Mouse (Mus musculus): ENCODE data around the gene Slc29a2.

Gene Slc29a2

DNA sequence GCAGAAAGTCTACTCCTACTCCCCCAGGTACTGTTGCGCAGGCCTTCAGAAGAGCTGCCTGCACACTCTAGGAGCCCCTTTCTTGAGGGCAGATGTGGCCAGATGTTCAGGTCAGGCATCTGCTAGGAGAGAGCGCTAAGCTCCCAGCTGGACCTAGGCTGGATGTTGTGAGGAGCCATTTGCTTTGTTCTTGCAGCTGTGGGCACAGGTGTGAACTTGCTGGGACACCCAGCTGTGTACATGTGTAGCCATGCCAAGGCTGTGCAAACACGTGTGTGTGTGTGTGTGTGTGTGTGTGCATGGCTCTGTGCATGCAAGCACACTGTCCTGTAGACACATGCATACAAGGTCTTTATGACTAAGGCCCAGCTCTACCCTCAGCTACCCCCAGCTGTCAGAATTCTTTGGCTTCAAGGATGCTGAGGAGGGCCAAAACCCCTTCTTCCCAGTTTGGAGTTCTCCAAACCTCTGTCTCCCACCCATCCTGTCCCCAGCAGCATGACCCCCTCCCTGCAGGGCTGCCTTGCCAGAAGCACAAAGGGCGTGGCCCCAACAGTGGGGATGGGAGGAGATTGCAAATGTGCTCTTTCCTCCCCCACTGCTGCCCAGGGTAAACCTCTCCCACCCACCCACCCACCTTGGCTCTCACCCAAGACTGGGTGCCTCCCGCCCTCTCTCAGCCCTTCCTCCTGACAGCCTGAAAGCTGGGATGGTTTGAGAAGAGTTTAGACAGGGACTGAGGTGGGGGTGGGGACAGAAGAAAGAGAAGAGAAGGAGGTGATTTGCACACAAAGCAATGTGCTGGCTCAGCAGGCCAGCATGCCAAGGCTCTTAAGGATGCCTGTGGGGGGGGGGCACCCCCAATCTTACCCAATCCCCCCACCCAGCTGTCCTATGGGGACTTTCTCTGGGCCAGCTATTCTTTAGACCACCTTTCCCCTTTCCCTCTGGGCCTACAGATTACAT lies 37.0 kb downstream of the Slc29a2 start:
- no peak for DNase-seq

DNA sequence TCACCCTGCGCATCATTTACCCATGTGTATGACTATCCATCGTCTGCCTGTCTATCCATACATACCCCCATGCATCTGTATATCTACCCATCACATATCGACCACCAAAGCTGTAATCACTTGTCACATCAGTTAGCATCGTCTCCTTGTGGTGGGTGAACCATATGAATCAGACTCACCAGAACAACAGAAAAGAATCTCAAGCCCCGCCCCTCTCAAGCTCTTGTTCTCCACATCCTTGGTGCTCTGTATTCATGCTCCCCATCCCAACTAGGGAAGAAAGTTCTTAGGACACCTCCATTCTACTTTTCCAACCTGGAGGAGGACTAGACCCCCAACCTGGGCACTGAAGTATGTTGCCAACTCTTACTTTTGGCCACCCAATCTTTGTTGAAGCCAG lies 38.4 kb downstream of the Slc29a2 start:
- DNase-seq = no peak

DNA sequence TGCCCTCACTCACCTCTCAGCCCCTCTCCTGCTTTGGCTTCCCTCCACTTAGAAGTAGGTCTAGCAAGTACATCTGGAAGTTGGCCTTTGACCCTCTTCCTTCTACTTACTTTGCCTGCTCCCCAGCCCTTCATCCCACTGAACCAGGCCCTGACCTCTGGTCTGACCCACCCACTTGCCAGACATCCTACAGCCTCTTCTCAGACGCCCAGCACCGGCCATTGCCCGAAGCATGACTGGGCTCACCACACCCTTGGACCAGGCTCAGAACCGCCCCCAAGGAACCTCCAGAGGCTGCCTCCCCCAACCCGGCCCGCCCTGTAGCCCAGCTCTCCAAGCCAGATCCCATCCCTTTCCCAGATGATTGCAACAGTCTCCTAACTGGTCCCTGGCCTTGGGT lies 38.8 kb downstream of the Slc29a2 start:
- DNase-seq = no peak

DNA sequence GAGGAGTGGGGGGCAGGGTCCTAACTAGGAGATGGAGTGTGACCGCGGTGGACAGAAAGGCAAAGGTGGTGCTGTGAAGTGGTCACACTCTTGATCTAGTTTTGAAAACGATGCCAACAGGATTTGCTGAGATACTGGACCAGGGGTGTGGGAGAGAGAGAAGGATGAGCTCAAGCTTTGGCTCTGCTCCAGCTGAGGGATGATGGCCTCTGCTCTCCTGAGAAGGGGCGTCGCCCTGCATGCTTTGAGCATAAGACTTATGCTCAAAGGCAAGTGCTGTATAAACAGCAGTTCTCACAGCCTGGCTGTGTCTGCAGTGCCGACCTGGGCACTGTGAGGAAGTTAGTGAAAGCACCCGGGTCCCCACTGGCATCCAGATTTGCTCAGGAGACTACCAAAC lies 41.4 kb downstream of the Slc29a2 start:
- DNase-seq = no peak

DNA sequence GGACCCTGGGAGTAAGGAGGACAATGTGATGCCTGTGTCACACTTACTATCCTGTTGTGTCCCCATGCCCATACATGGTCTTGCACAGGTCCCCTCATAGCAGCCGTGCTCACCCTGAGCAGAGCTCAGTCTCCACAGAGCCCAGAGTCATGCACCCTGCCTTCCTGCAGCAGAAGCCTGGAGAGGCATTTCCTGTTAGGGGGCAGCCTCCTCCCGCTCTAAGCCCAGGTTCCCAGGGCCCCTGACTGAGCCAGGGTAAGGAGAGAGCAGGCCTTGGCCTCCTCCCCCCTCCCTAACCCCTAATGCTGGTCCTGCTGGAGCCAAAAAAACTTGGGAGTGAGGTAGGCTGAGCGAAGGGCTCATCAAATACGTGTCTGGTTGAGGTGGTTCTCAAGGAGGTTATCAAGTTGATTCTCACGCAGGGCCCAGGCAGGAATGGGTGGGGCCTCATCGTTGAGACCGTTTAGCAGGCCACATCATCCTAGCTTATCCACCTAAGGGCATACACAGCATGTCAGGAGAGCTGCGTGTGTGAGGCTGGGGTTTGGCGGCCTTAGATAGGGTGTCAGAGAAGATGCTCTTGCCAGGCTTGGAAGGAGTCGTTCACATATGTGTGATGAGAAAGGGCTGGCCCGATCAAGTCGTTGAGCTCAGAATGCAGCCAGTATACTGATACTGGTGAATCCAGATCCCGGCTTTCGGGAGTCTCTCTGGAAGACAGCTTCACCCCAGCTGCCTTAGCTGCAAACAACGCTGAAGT lies 43.6 kb downstream of the Slc29a2 start:
- no peak for DNase-seq

DNA sequence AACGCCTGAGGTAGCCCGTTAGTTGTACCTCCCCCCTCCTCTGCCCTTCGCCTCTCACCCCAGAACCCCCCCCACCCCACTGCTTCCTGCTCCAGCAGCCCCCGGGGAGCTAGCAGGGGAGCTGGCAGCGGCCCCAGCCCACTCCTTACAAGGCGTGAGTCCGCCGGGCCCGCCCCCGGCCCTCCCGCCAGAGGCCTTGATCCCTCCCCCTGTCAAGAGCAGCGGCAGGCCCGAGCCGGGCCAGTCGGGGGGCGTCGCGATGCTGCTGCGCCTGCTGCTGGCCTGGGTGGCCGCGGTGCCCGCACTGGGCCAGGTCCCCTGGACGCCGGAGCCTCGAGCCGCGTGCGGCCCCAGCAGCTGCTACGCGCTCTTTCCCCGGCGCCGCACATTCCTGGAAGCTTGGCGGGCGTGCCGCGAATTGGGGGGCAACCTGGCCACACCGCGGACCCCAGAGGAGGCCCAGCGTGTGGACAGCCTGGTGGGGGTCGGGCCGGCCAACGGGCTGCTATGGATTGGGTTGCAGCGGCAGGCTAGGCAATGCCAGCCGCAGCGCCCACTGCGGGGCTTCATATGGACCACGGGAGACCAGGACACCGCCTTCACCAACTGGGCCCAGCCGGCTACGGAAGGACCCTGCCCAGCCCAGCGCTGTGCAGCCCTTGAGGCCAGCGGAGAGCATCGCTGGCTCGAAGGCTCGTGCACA lies 44.4 kb downstream of the Slc29a2 start, which contains the start of gene Cd248:
TSS of gene Cd248 (plus strand) at position 212 of the 703 bp plus-strand sequence.
- no peak for DNase-seq

DNA sequence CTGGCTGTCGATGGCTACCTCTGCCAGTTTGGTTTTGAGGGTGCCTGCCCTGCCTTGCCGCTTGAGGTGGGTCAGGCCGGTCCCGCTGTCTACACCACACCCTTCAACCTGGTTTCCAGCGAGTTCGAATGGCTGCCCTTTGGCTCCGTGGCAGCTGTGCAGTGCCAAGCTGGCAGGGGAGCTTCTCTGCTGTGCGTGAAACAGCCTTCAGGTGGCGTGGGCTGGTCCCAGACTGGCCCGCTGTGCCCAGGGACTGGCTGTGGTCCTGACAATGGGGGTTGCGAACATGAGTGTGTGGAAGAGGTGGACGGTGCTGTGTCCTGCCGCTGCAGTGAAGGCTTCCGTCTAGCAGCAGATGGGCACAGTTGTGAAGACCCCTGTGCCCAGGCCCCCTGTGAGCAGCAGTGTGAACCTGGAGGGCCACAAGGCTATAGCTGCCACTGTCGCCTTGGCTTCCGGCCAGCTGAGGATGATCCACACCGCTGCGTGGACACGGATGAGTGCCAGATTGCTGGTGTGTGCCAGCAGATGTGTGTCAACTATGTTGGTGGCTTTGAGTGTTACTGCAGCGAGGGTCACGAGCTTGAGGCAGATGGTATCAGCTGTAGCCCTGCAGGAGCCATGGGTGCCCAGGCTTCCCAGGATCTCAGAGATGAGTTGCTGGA lies 45.0 kb downstream of the Slc29a2 start:
- no peak for DNase-seq

DNA sequence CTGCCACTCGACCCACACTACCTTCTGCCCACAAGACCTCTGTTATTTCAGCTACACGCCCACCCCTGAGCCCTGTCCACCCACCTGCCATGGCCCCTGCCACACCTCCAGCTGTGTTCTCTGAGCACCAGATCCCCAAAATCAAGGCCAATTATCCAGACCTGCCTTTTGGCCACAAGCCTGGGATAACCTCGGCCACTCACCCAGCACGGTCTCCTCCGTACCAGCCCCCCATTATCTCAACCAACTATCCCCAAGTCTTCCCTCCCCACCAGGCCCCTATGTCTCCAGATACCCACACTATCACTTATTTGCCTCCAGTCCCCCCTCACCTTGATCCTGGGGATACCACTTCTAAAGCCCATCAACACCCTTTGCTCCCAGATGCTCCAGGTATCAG lies 45.8 kb downstream of the Slc29a2 start:
- no peak for DNase-seq

DNA sequence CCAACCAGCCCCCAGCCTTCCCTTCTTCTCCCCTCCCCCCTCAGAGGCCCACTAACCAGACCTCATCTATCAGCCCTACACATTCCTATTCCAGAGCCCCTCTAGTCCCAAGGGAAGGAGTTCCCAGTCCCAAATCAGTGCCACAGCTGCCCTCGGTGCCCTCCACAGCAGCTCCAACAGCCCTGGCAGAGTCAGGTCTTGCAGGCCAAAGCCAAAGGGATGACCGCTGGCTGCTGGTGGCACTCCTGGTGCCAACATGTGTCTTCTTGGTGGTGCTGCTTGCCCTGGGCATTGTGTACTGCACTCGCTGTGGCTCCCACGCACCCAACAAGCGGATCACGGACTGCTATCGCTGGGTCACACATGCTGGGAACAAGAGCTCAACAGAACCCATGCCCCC lies 46.3 kb downstream of the Slc29a2 start:
- DNase-seq = no peak

DNA sequence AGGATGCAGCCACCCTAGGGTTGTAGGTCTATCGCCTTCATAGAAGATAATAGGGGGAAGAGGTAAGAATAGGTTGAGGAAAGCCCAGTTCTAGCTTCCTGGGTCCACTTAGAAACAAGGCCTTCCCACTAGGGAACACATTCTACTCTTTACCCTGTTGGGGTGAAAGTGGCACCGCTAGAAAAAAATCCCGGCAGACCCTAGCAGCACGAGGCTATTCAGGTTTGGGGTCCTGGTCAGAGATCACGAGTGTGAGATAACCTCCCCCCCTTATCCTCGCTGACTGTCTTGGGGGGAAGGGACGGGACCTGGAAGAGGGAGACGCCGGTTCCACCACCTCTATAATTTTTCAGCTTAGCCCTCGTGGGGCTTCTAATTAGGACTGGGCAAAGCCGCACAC lies 47.4 kb downstream of the Slc29a2 start:
- DNase-seq = no peak

DNA sequence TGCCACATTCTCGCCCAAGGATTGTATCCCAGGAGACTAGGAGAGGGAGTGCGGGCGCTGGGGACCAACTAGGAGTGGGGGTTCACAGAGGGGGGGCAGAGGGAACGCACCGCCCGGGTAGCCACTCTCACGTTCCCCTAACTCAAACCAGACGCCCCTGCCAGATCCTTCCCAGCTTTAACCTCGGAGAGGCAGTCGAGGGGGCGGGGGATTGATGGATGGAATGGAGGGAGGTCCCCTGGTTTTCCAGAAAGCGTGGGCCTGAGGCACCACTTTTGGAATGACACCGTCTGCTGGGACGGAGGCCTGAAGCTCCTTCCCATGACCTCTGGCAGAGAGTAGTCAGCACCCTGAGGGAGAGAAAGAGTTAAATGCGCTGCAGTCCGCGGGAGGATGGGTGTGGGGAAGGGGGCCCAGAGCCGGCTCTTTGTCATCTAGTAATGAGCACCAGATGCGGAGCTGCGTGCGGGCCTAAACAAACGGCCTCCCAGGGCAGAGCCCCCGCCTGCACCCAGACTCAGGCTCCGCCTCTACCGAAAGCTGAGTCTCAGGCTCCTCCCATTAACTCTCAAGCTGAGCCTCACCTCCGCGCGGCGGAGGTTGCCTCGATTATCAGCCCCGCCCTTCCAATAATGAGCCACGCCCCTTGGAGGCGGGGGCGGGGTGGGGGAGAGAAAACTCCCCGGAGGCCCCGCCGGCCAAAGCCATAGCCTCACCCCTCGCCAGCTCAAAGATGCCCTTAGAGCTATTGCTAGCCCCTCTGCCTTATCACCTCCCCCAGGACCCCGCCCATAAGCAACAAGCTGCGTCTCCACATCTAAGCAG lies 48.1 kb downstream of the Slc29a2 start:
- no peak for DNase-seq

DNA sequence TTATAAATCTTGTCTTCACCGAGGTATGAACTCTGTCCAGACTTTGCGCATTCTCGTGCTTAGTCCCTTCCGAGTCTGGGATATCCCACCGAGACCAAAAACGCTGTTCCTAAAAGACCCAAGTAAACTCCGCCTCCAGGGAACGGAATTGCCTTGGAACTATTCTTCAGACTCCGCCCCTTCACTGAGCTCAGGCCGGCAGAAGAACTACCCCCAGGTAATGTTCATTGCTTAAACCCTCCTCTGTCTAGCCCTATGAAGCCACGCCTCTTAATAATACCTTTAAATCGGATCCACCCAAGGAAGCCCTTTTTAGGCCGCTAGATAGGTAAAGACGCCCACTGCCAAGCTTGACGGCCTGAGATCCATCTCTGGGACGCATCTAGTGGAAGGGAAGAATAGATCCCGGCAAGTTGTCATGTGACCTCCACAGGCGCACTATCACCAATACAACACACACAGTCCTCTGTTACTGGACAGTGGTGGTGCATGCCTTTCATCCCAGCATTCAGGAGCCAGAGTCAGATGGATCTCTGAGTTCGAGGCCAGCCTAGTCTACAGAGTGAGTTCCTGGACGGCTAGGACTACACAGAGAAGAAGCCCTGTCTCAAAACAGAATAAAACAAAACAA lies 48.8 kb downstream of the Slc29a2 start:
- DNase-seq = no peak

DNA sequence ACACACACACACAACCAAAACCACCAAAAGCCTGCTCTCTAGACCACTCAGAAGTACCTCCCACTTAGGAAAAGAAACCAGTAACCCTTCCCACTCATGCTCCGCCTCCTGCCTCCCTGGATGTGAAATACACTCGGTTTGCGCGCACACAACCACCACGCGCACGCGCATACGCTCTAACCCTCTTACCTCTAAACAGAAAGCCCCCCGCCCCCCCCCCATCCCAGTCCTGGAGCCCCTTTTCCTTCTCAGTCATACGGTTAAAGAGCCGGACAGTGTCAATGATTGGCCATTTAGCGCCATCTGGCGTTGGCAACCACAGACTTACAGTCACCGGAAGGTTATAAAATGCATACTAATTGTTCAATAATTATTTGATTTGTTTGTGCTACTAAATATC lies 49.4 kb downstream of the Slc29a2 start:
- DNase-seq = no peak

DNA sequence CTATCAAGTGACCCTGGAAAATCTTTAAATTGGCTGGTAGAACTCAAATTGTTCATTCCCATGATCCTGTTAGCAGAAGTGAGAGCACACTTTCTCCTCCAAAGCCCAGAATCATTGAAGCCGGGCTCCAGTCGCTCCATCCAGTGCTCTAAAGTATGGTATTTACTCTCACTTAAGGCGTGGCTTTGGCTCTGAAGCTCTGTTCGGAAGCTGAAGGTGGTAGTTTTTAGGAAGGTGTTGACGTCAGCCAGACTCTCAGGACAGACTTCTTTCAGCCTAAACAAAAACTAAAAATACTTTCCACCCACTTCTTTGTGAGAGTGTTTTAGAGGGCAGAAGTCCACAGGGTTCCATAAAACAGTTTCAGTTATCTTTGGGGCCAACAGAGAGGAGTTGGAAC lies 49.9 kb downstream of the Slc29a2 start:
- no peak for DNase-seq

DNA sequence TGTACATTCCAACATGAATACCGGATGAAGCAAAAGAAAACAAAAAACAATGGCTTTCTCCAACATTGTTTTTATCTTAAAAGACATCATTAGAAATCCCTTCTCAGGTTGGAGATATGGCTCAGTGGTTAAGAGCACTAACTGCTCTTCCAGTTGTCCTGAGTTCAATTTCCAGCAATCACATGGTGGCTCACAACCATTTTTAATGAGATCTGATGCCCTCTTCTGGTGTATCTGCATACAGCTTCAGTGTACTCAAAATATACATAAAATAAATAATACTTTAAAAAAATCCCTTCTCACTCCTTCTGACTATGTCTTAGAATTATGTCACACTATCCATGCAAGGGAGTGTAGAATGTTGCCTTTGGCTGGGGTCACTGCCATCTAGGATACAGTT lies 55.6 kb downstream of the Slc29a2 start:
- no peak for DNase-seq

Data from cerebellum, adult 11 months (tissue).